Mouse (Mus musculus) heart, embryonic 10.5 days (tissue): Measurements from ENCODE around the gene Rell1. TPM values are rescaled to one million over a fixed set of nuclear protein-coding genes. Genes with fewer than 3 reads are reported as not detected.

ENCODE experiments used
- DNase-seq: peaks from one replicate; pipeline ENCODE4 v3.0.0-alpha.2; 2017; ENCODE audit warnings: low spot score
- H3K27ac ChIP-seq: fragments of 300-500 bp; sonication (generic); 2 replicates; pipeline ENCODE4 v1.5.1; 2016; ENCODE audit warnings: mild to moderate bottlenecking
- H3K27me3 ChIP-seq: fragments of 300-500 bp; sonication (generic); 2 replicates; pipeline ENCODE4 v1.6.1; 2016; ENCODE audit warnings: mild to moderate bottlenecking; ENCODE audit not compliant: poor library complexity, insufficient read depth, severe bottlenecking
- H3K36me3 ChIP-seq: fragments of 300-500 bp; sonication (generic); 2 replicates; pipeline ENCODE4 v1.6.1; 2016; ENCODE audit warnings: mild to moderate bottlenecking, moderate library complexity
- H3K4me1 ChIP-seq: fragments of 300-500 bp; sonication (generic); 2 replicates; pipeline ENCODE4 v1.6.1; 2016; ENCODE audit warnings: mild to moderate bottlenecking
- H3K4me3 ChIP-seq: fragments of 300-500 bp; sonication (generic); 2 replicates; pipeline ENCODE4 v1.5.1; 2016; ENCODE audit warnings: mild to moderate bottlenecking, moderate library complexity
- H3K9me3 ChIP-seq: fragments of 300-500 bp; sonication (generic); 2 replicates; pipeline ENCODE4 v1.6.1; 2016; ENCODE audit warnings: mild to moderate bottlenecking, moderate library complexity
- WGBS: fragments of 180-500 bp; shearing (Covaris S2); methylation state at CpG from one replicate; pipeline ENCODE4 v1.1.7; 2016; 5-methylcytosine and 5-hydroxymethylcytosine counted together
- polyA plus RNA-seq: library from polyadenylated mRNA; unstranded; fragments of >200 nt; fragmentation: Nextera tagmentation; extraction: Ambion mirVana; gene quantifications from 2 replicates; pipeline ENCODE4 v1.2.1, GENCODE M21; 2016

Rell1 gene
- polyA plus RNA-seq, 1 experiment from 2014 or later, result 11.3 TPM

DNA sequence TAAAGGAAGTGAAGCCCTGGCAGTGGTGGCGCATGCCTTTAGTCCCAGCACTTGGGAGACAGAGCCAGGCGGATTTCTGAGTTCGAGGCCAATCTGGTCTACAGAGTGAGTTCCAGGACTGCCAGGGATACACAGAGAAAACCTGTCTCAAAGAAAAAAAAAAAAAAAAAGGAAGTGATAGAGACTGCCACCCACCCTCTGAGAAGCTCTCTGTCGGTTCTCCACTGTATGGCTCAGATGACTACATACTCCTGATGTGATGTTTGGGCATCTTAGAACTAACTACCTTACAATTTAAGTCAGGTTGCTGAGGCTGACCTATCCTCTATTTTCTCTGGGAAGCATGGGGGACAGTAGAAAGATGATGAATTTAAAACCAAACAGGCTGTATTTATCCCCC lies 2.3 kb downstream of the Rell1 start:
- 70% methylated on average over 4 of the region's 4 CpGs for WGBS
- H3K4me1 ChIP-seq, result peaks cover 11% of the 10 kb centered on the region; the same call in 1 of the 2 replicates
- no peaks in the 10 kb centered on the region for H3K36me3 ChIP-seq

GRCm38 (mm10) chr5:63965946-63966345 lies 2.8 kb downstream of the Rell1 start:
- Histone ChIP-seq H3K36me3 (no peaks in the 10 kb centered on the region), H3K9me3 (no peaks in the 10 kb centered on the region), H3K4me3 (no peak overlapping the region), H3K4me1 (peaks cover 11% of the 10 kb centered on the region; the same call in 1 of the 2 replicates), H3K27ac (no peak overlapping the region), H3K27me3 (no peaks in the 10 kb centered on the region)
- DNase-seq, result no peak
- 81% methylated on average over 1 of the region's 1 CpGs for WGBS

More for the DNA sequence above, 2.3 kb downstream of the Rell1 start:
- no peak for DNase-seq
- no peaks in the 10 kb centered on the region for H3K9me3 ChIP-seq
- H3K27ac ChIP-seq, result no peak overlapping the region
- H3K27me3 ChIP-seq, result no peaks in the 10 kb centered on the region
- H3K4me3 ChIP-seq, result no peak overlapping the region

DNA sequence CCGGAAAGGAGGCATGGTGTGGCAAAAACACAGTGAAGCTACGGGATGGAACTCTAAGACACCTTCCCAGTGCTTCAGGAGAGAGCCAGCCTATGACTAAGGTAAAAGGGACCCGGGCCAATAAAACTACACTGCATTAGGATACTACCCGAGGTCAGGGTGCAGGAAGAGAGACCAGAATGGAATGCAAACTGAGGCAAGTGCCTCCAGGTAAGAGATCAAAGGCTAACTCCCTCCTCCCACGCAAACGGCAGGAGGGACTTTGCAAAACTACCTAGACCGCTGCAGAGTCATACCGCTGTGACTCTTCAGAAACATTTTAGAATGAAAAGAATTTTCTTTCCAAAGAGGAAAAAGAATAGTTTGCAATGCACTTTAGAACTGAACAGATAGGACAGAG lies 4.1 kb downstream of the Rell1 start:
- peaks cover 9% of the 10 kb centered on the region; the same call in 1 of the 2 replicates for H3K4me1 ChIP-seq
- no peaks in the 10 kb centered on the region for H3K27me3 ChIP-seq
- no peaks in the 10 kb centered on the region for H3K9me3 ChIP-seq
- H3K36me3 ChIP-seq, result no peaks in the 10 kb centered on the region
- no peak overlapping the region for H3K4me3 ChIP-seq
- H3K27ac ChIP-seq, result no peak overlapping the region
- WGBS, result 64% methylated on average over 8 of the region's 8 CpGs
- no peak for DNase-seq

GRCm38 (mm10) chr5:63961726-63962125 lies 7.0 kb downstream of the Rell1 start:
- Histone ChIP-seq H3K4me3 (no peak overlapping the region), H3K4me1 (no peaks in the 10 kb centered on the region), H3K9me3 (no peaks in the 10 kb centered on the region), H3K27ac (no peak overlapping the region), H3K27me3 (no peaks in the 10 kb centered on the region), H3K36me3 (no peaks in the 10 kb centered on the region)
- WGBS, result 87% methylated on average over 10 of the region's 10 CpGs
- no peak for DNase-seq

DNA sequence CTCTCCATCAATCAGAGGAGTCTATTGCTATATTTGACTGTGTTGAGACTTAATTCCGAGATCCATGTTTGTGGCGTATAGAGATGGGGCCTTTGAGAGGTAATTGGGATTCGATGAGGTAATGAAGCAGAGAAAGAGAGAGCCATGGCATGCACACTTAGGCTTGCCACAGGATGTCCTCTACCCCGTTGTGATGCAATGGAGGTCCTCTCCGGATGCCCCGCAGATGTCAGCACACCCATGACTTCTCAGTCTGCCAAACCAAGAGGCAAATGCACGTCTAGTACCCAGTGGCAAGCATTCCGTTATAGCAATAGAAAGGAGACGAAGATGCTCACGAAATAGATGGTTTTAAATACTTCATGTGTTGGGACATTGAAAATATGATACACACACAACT lies 8.1 kb downstream of the Rell1 start:
- H3K27ac ChIP-seq, result no peak overlapping the region
- H3K4me3 ChIP-seq, result no peak overlapping the region

GRCm38 (mm10) chr5:63958963-63959708 lies 9.6 kb downstream of the Rell1 start:
- no peak for DNase-seq
- H3K36me3 ChIP-seq, result no peaks in the 10 kb centered on the region
- H3K4me3 ChIP-seq, result no peak overlapping the region
- no peaks in the 10 kb centered on the region for H3K4me1 ChIP-seq
- no peaks in the 10 kb centered on the region for H3K27me3 ChIP-seq
- 69% methylated on average over 18 of the region's 18 CpGs for WGBS
- H3K9me3 ChIP-seq, result no peaks in the 10 kb centered on the region
- no peak overlapping the region for H3K27ac ChIP-seq

More for the DNA sequence above, 8.1 kb downstream of the Rell1 start:
- no peak for DNase-seq
- H3K36me3 ChIP-seq, result no peaks in the 10 kb centered on the region
- no peaks in the 10 kb centered on the region for H3K9me3 ChIP-seq
- no peaks in the 10 kb centered on the region for H3K4me1 ChIP-seq
- H3K27me3 ChIP-seq, result no peaks in the 10 kb centered on the region
- WGBS, result 89% methylated on average over 10 of the region's 10 CpGs

GRCm38 (mm10) chr5:63957607-63958006 lies 11.1 kb downstream of the Rell1 start:
- Histone ChIP-seq H3K4me3 (no peak overlapping the region), H3K27ac (no peak overlapping the region), H3K36me3 (no peaks in the 10 kb centered on the region), H3K4me1 (no peaks in the 10 kb centered on the region), H3K9me3 (no peaks in the 10 kb centered on the region), H3K27me3 (no peaks in the 10 kb centered on the region)
- 67% methylated on average over 8 of the region's 8 CpGs for WGBS
- DNase-seq, result no peak

DNA sequence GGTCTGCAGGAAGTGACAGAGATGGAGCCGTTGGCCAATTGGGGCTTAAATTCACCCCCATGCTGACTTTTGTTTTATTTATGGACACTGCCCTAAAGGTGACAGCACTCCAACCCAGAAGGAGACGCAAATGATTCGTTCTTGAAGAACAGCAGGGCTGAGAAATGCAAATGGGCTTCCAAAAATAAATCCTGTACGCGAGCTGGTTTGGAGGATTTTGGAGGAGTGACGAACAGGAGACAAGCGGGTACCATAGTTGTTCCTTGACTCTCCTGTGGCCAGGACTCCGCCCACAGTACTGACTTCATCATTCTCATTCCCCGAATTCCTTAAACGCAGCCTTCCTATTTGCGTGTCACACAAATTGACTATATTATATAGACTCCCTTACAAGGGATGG lies 12.3 kb downstream of the Rell1 start:
- Histone ChIP-seq H3K4me1 (peaks cover 4% of the 10 kb centered on the region; the same call in 1 of the 2 replicates), H3K4me3 (no peak overlapping the region), H3K36me3 (no peaks in the 10 kb centered on the region), H3K27me3 (no peaks in the 10 kb centered on the region), H3K9me3 (no peaks in the 10 kb centered on the region), H3K27ac (no peak overlapping the region)
- DNase-seq, result no peak
- 81% methylated on average over 11 of the region's 11 CpGs for WGBS

DNA sequence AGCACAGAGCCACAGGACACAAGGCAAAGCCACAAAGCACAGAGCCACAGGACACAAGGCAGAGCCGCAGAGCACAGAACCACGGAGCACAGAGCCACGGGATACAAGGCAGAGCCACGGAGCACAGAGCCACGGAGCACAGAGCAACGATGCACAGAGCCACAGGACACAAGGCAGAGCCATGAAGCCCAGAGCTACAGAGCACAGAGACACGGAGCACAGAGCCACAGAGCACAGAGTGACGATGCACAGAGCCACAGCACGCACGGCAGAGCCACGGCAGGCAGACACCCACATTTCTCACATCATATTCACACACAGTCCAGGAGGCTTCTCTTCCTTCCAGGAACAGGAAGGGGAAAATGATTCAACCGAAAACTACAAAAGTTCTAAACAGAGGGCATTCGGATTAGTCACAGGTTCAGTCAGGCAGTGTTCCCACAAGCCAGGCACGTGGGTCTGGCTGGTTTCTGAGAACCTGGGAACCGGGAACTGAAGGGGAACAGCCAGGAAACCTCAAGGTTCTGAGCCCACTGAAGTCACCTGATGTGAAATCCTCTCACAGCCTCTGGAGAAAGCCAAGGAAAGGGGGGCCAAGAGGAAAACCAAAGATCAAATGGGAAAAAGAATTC lies 15.2 kb downstream of the Rell1 start:
- H3K4me1 ChIP-seq, result peaks cover 16% of the 10 kb centered on the region
- no peak for DNase-seq
- no peak overlapping the region for H3K27ac ChIP-seq
- no peaks in the 10 kb centered on the region for H3K36me3 ChIP-seq
- H3K27me3 ChIP-seq, result no peaks in the 10 kb centered on the region
- H3K4me3 ChIP-seq, result no peak overlapping the region
- 86% methylated on average over 15 of the region's 15 CpGs for WGBS
- H3K9me3 ChIP-seq, result no peaks in the 10 kb centered on the region

DNA sequence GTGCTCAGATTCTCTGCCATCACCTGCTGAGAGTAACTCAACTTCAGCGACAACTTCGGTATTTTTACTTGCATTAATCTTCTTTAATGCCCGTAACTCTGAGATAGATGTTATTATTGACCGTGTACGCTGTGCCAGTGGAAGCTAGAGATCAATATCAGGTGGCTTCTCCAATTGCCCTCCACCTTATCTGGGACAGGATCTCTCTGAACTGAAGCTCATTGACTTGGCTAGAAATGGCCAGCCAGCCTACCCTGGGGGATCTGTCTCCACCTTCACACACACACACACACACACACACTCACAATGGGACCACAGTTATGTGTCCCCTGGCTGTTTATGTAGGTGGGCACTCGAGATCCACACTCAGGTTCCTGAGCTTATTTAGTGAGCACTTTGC lies 16.7 kb downstream of the Rell1 start:
- no peaks in the 10 kb centered on the region for H3K36me3 ChIP-seq
- no peak for DNase-seq
- 0 out of 2 replicates have a peak overlapping the region, but pooled peaks have one; percentile 1 for H3K27ac ChIP-seq
- H3K4me1 ChIP-seq, result peaks cover 16% of the 10 kb centered on the region
- no peak overlapping the region for H3K4me3 ChIP-seq
- H3K27me3 ChIP-seq, result no peaks in the 10 kb centered on the region
- WGBS, result 81% methylated on average over 6 of the region's 6 CpGs
- H3K9me3 ChIP-seq, result no peaks in the 10 kb centered on the region

DNA sequence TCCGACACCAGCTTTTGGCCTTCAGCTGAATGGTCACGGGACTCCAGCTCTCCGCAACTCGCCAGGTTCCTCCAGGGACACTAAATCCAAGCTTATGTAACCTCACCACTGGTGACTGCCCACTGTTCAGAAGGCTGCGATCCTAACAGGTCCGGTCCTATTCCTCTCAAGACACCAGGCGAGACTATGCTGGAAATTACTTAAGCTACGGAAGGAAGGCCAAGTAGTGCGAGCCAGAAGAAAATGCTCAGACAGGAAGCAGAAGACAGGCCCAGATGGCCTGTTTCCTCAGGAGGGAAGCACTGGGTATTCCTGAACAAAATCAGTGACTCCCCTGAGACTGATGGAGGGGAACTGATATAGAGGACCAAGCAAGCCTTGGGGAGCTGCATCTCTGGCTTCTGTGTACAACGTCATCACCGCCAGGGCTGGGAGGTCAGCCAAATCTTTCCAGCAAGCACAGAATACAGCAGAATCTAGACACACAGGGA lies 17.2 kb downstream of the Rell1 start:
- DNase-seq, result no peak
- WGBS, result 71% methylated on average over 11 of the region's 11 CpGs
- Histone ChIP-seq H3K27ac (0 out of 2 replicates have a peak overlapping the region, but pooled peaks have one; percentile 52), H3K36me3 (no peaks in the 10 kb centered on the region), H3K27me3 (no peaks in the 10 kb centered on the region), H3K4me3 (no peak overlapping the region), H3K9me3 (no peaks in the 10 kb centered on the region), H3K4me1 (peaks cover 16% of the 10 kb centered on the region)

GRCm38 (mm10) chr5:63949195-63949594 lies 19.5 kb downstream of the Rell1 start:
- H3K9me3 ChIP-seq, result no peaks in the 10 kb centered on the region
- H3K4me3 ChIP-seq, result no peak overlapping the region
- DNase-seq, result no peak
- H3K27ac ChIP-seq, result no peak overlapping the region
- peaks cover 16% of the 10 kb centered on the region for H3K4me1 ChIP-seq
- no peaks in the 10 kb centered on the region for H3K27me3 ChIP-seq
- no peaks in the 10 kb centered on the region for H3K36me3 ChIP-seq
- 58% methylated on average over 3 of the region's 3 CpGs for WGBS

GRCm38 (mm10) chr5:63947526-63947925 lies 21.2 kb downstream of the Rell1 start:
- H3K9me3 ChIP-seq, result no peaks in the 10 kb centered on the region
- H3K4me3 ChIP-seq, result no peak overlapping the region
- 84% methylated on average over 8 of the region's 8 CpGs for WGBS
- peaks cover 16% of the 10 kb centered on the region for H3K4me1 ChIP-seq
- H3K27ac ChIP-seq, result no peak overlapping the region
- DNase-seq, result no peak
- no peaks in the 10 kb centered on the region for H3K27me3 ChIP-seq
- no peaks in the 10 kb centered on the region for H3K36me3 ChIP-seq
